Mouse (Mus musculus) CD4-positive helper T cell, adult 2 months (primary cell): ENCODE data around the gene Zfp574.

ENCODE experiments used
- DNase-seq: peaks from one replicate; pipeline ENCODE4 v3.0.0-alpha.2; 2012; ENCODE audit warnings: low read depth, missing footprints, low spot score

Gene Zfp574

GRCm38 (mm10) chr7:25072716-25073390, 486 bp downstream of the Zfp574 start:
- peak; percentile 44 for DNase-seq

DNA sequence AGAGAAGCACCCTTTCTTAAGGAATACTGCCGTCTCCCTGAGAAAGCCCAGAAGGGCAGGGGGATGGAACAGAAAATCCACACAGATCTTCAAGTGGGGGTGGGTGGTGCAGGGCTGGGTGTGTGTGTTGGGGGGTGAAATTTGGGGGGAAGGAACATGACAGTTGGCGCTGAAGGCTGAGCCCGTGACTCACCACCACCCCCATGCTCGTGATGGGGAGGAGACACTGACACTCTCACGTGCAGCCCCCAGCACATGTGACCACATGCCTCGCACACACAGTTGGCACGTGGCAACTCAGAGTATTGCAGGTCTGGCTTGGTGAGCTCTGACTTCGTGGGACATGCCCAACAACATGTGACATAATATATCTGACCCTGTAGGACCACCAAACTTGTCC, 1.6 kb downstream of the Zfp574 start:
- no peak for DNase-seq

DNA sequence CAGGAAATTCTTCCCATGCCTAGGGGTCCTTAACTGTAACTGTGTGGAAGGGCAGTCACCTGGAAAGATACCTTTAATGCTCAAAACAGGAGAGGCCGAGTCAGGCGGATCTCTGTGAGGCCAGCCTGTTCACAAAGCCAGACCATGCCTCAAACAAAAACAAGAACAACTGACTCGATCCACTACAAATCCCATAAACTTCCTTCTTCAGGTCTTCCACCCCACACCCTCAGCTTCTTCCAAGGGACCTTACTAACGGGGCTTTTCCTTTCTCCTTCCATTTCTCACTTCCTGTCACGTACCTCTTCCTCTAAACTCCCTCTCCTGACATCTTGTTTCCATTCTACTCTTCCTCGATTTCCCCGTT, 3.9 kb downstream of the Zfp574 start:
- DNase-seq, result no peak

DNA sequence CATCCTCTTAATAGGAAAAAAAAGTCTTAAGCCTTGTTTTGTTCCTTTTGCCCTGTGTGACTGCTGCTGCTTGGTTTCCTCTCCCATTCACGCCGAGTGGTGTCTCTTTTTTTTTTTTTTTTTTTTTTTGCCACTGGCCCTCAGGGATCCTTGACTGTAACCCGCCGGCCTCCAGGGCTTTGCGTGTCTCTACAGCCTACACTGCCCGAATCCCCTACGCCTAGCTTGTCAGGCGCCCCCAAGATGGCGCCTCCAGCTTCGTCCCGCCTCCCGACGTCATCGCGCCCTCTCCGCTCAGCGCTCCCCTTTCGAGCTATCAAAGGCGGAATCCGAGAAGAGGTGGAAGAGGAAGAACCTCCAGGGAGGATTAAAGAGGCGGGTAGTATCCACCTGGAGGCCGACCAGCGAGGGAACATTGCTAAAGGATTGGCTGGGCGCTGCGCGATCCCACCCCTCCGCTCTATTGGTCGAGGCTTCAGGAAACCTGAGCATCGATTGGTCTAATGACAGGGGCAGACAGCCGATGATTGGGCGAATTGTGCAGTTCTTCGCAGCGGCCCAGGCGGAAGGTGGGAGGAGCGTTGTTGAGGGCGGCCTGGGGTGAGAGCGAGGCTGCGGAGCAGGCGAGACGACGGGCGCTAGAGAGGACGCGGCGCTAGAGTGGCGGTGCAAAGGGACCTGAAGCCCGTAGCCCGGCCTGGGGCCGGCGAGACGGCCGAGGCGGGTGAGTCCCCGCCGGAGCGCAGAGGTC, 4.5 kb downstream of the Zfp574 start:
- DNase-seq, result peak; percentile 99

- DNase-seq, result no peak
Observed at GRCm38 (mm10) chr7:25077414-25077755, 5.0 kb downstream of the Zfp574 start.

GRCm38 (mm10) chr7:25079496-25080026, 7.2 kb downstream of the Zfp574 start:
- no peak for DNase-seq

GRCm38 (mm10) chr7:25080431-25080830, 8.1 kb downstream of the Zfp574 start:
- no peak for DNase-seq

- peak; percentile 76 for DNase-seq
Observed at GRCm38 (mm10) chr7:25082510-25082909, 10.1 kb downstream of the Zfp574 start.

GRCm38 (mm10) chr7:25084621-25085020, 12.3 kb downstream of the Zfp574 start:
- no peak for DNase-seq

DNA sequence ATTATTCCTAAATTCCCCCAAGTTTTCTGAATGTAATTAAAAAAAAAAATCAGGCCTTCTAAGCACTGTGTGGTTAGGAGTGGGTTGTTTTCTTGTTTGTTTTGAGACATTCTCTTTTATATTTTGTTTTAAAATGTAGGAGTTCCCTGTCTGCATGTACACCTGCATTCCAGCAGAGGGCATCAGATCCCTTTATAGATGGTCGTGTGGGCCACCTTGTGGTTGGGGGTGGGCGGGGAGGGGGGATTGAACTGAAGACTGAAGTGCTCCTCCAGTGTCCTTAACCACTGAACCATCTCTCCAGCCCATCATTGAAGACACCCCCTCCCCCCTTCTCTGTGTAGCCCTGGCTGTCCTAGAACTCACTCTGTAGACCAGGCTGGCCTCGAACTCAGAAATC, 14.3 kb downstream of the Zfp574 start:
- peak; percentile 45 for DNase-seq

DNA sequence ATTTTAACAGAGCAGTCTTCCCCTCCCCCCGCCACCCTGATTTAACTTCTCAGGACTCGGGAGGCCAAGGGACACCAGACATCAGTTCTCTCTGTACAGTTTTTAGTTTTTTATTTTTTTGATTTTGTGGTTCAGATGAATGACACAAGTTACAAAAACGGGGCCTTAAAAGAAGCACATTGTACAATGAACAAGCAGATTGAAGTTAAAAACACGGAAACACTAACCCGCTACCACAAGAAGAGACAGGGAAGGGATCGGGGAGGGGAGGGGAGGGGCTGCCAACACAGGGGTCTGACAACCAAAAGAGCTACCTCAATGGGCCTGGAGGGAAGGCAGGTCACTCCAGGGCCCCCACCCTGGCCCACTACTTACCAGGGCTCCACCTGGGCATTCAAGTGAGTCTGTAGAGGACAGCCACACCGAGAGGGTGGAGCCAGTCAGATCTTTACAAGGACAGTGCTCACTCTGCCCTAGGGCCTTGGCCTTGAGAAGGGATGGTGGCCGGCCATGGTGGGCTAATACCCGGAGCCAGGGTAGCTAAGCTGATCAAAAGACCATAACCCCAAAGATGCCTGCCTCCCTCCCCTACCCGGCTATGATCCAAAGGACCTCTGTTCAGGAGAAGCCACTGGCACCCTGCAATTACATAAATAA, 15.0 kb downstream of the Zfp574 start:
- peak; percentile 36 for DNase-seq

DNA sequence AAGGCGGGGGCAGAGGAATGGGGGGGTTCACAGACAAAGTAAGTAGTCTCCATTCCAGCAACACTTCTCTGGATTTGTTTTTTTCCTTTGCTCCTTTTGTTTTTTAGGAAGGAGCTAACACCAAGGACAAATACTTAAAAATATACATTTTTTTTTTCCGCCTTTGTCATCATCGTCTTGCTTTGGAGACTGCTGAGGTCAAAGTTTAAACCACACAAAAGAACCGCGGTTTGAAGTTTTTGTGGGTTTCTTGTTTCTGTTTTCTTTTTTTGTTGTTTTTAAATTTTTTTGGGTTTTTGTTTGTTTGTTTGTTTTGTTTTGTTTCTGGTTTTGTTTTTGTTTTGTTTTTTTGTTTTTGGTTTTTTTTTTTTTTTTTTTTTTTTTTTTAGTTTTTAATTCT, 15.6 kb downstream of the Zfp574 start:
- peak; percentile 79 for DNase-seq

- peak; percentile 42 for DNase-seq
Observed at GRCm38 (mm10) chr7:25088531-25088930, 16.2 kb downstream of the Zfp574 start.

DNA sequence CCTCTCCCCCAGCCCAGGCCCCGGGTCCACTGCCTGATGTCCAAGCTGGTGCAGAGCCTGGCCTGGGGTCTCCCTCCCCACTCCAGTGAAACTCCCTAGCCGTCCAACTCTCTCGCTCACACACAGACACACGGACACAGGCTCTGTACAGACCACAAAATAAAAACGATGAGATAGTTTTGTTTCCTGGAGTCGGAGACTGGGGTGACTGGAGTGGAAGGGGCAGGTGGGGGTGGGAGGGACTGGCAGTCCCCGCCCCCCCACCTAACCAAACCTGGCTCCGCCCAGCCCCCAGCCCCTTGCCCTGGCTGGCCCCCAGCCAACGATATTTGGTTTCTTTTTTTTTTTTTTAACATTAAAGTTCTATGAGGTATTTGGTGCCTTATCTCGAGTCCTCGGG, 16.6 kb downstream of the Zfp574 start:
- DNase-seq, result peak; percentile 48

- no peak for DNase-seq
Observed at GRCm38 (mm10) chr7:25089875-25090274, 17.5 kb downstream of the Zfp574 start.

- DNase-seq, result no peak
Observed at GRCm38 (mm10) chr7:25098169-25098568, 25.8 kb downstream of the Zfp574 start.

GRCm38 (mm10) chr7:25099581-25099980, 27.2 kb downstream of the Zfp574 start:
- DNase-seq, result no peak

GRCm38 (mm10) chr7:25105411-25106160, 33.2 kb downstream of the Zfp574 start:
- DNase-seq, result peak; percentile 85

DNA sequence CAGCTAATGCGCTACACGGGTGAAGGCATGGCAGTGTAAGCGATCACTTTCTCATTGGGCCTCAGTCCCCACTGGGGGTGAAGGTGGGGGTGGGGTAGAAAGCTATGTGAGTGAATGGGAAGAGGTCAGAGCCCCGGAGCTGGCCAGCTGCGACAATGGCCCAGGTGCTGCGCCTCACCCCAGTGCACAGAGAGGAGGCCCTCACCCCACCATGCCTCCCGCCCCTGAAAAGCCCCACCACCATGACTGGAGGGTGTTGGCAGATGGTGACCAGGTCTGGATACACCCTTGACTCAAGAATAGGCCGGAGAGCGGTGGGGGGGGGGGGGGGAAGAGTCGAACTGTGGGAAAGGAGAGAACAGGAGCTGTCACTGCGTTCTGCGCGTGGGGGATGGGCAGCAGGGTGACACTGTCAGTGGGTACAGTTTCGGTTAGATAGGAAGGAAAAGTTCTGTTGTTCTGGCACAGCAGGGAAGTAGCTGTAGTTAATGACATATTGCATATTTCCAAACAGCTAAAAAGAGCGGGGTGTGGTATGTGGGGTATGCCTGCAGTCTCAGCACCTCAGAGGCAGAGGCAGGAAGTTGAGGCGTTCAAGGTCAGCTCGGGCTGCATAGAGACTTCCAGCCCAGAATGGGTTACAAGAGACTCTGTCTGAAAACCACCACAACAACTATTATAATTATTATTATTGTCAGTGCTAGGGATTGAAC, 34.6 kb downstream of the Zfp574 start:
- peak; percentile 30 for DNase-seq

DNA sequence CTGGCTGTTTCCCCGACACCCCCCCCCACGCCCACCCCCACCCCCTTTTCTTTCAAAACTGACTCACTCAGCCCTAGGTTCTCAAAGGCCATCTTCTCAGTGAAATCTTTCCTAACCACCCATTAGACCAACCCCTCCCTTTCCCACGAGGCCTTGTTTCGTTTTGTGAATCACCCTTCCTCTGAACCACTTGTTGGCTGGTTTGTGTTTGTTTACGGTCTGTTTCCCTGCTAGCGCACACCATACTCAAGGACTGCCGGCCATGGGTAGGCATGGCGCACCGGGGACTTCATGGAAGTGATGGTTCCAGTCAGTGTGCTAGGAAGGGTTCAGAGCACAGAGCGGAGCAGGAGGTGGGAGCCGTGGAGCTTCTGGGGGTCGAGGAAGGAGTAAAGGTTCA, 37.0 kb downstream of the Zfp574 start:
- DNase-seq, result no peak

DNA sequence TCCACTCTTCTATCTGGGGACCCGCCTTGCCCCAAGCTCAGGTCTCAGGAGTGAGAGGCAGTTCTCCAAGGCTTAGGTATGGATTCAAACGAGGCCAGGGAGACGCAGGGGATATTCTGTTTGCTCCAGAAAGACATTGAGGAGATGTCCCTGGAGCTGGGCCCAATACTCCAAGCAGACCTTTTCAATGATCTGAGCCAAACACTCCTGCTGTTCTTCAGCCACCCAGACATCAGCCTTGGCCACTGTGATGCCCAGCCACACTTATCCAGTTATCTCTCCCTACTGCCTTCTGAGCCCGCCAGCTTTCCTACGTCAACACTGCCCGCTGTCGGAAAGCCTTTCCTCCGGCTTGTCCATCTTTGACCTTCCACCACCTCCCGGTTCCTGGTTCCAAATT, 38.0 kb downstream of the Zfp574 start:
- no peak for DNase-seq
